Mouse (Mus musculus) CD4-positive, CD25-positive, alpha-beta regulatory T cell, adult 9 weeks (primary cell): ENCODE results near the gene Rfpl4b. TPM values are rescaled to one million over a fixed set of nuclear protein-coding genes. Genes with fewer than 3 reads are reported as not detected.

Experiments used
- polyA plus RNA-seq: library from polyadenylated mRNA; unstranded; fragments of 100-300 nt; shearing (Covaris generic); gene quantifications from one replicate; pipeline ENCODE4 v1.2.1, GENCODE M21; 2017

The Rfpl4b gene
- not detected for polyA plus RNA-seq

DNA sequence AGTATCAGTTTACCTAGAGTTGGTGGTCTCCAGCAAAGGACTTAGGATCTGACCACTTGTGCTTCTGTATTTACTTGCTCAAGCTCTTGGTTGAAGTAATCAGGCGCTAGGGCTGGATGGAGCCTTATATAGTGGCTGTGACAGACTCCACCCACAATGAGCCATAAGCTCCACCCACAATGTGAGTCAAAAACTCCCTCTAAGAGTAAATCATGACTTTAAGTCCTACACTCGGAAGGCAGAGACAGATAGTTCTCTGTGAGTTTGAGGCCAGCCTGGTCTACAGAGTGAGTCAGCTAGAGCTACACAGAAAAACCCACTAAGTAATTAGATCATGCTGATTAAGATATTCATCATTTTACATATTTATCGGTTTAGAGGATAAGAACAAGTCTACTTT is at the start of gene Rfpl4b:
Gene Rfpl4b, minus strand, starts transcription at position 101 of the 400 bp plus-strand sequence.

Other genes with a start within 250 kb of the Rfpl4b start
- 0.25 TPM for gene Lama4, start 143.7 kb upstream of the Rfpl4b start, polyA plus RNA-seq